Mouse (Mus musculus) layer of hippocampus, postnatal 36 days (tissue): ENCODE measurements around the gene Ppan. TPM values are rescaled to one million over a fixed set of nuclear protein-coding genes. Genes with fewer than 3 reads are reported as not detected.

Source experiments
- microRNA-seq, 2 experiments: library from miRNA; unstranded; fragments of <30 nt; microRNA quantifications; one replicate each; pipeline ENCODE4 v1.2.0; 2021
- total RNA-seq, 2 experiments: library from RNA; stranded (reverse); gene quantifications; 2 replicates each; pipeline ENCODE4 v1.2.3; 2021

Ppan gene
- total RNA-seq, 2 experiments from 2014 or later = 19.8 to 24.9 TPM

Small RNA genes lying within 50 kb of the gene (microRNA-seq; reads per million reads assigned to microRNA genes)
- gene Mir7081 = 0.21 to 0.30 reads per million in 2 experiments

Other genes starting within 250 kb of the Ppan start
- gene Ubl5, start 245.3 kb upstream of the Ppan start, total RNA-seq = 100 to 1,000 TPM; 295 to 327 TPM
- 10 to 100 TPM; 19.6 to 22.6 TPM for gene Fbxl12, start 243.4 kb upstream of the Ppan start, total RNA-seq
- 10 to 100 TPM; 35.1 to 35.4 TPM for gene Pin1, start 236.1 kb upstream of the Ppan start, total RNA-seq
- 10 to 100 TPM; 36.1 to 39.1 TPM for gene Olfm2, start 141.8 kb upstream of the Ppan start, total RNA-seq
- 1 to 10 TPM; 1.3 to 2.0 TPM for gene Col5a3, start 73.1 kb upstream of the Ppan start, total RNA-seq
- gene Rdh8, start 69.7 kb upstream of the Ppan start, total RNA-seq = not detected
- gene A230050P20Rik, start 19.5 kb upstream of the Ppan start, total RNA-seq = 10 to 100 TPM; 68.4 to 69.6 TPM
- 1 to 10 TPM; 9.8 to 9.9 TPM for gene Angptl6, start 8.4 kb upstream of the Ppan start, total RNA-seq
- 100 to 1,000 TPM; 120 to 127 TPM for gene Eif3g, start 10.4 kb downstream of the Ppan start, total RNA-seq
- gene Dnmt1, start 71.7 kb downstream of the Ppan start, total RNA-seq = 10 to 100 TPM; 34.0 to 35.1 TPM
- gene S1pr2, start 88.6 kb downstream of the Ppan start, total RNA-seq = 1 to 10 TPM; 1.2 to 2.8 TPM
- 10 to 100 TPM; 61.1 to 65.8 TPM for gene Mrpl4, start 114.6 kb downstream of the Ppan start, total RNA-seq
- gene Icam1, start 127.8 kb downstream of the Ppan start, total RNA-seq = 1 to 10 TPM; 1.9 to 3.6 TPM
- gene Icam4, start 141.2 kb downstream of the Ppan start, total RNA-seq = 1 to 10 TPM in 1 of 2 experiments, under 1 TPM in 1; 0.63 to 1.2 TPM
- 100 to 1,000 TPM; 360 to 373 TPM for gene Icam5, start 143.9 kb downstream of the Ppan start, total RNA-seq
- gene Zglp1, start 178.9 kb downstream of the Ppan start, total RNA-seq = not detected
- gene Gm49373, start 184.9 kb downstream of the Ppan start, total RNA-seq = 1 to 10 TPM; 2.5 to 2.9 TPM
- 10 to 100 TPM; 56.0 to 64.5 TPM for gene Fdx1l, start 185.4 kb downstream of the Ppan start, total RNA-seq
- gene Gm38431, start 203.8 kb downstream of the Ppan start, total RNA-seq = 1 to 10 TPM; 4.8 to 5.0 TPM
- 10 to 100 TPM; 29.9 to 31.5 TPM for gene Raver1, start 203.8 kb downstream of the Ppan start, total RNA-seq
- 10 to 100 TPM; 14.6 to 18.0 TPM for gene Tyk2, start 243.1 kb downstream of the Ppan start, total RNA-seq